Mouse (Mus musculus) olfactory bulb, adult 2 months (tissue): ENCODE data around the gene Slc1a6. TPM values are rescaled to one million over a fixed set of nuclear protein-coding genes. Genes with fewer than 3 reads are reported as not detected.

ENCODE experiments used
- H3K27ac ChIP-seq: fragments of 200-500 bp; 2 replicates; pipeline ENCODE4 v1.5.1; 2012; ENCODE audit warnings: low read depth, low read length; ENCODE audit not compliant: insufficient read depth
- H3K4me1 ChIP-seq: fragments of 200-500 bp; 2 replicates; pipeline ENCODE4 v1.6.1; 2012; ENCODE audit warnings: low read length; ENCODE audit not compliant: control insufficient read depth, insufficient read depth
- H3K4me3 ChIP-seq: fragments of 200-500 bp; 2 replicates; pipeline ENCODE4 v1.5.1; 2012; ENCODE audit warnings: mild to moderate bottlenecking, low read depth, low read length, moderate library complexity; ENCODE audit not compliant: insufficient read depth
- CTCF ChIP-seq: fragments of 200-500 bp; IDR thresholded peaks from 2 replicates; pipeline ENCODE4 v1.5.1; 2012; ENCODE audit warnings: low read depth, mild to moderate bottlenecking, low read length, moderate library complexity; ENCODE audit not compliant: insufficient read depth
- POLR2A ChIP-seq: fragments of 200-500 bp; IDR thresholded peaks from 2 replicates; pipeline ENCODE4 v1.6.1; 2012; ENCODE audit warnings: mild to moderate bottlenecking, low read depth, low read length, moderate library complexity; ENCODE audit not compliant: insufficient read depth
- WGBS: fragments of 180-500 bp; shearing (Covaris S2); methylation state at CpG from one replicate; pipeline ENCODE4 v1.1.7; 2018; 5-methylcytosine and 5-hydroxymethylcytosine counted together
- polyA plus RNA-seq: library from polyadenylated mRNA; stranded (reverse); fragments of >200 nt; gene quantifications from 2 replicates; pipeline ENCODE4 v1.2.4, GENCODE M21; 2012; ENCODE audit warnings: low replicate concordance; ENCODE audit not compliant: missing spikeins, insufficient read depth, insufficient read length

Slc1a6 gene
- polyA plus RNA-seq: not detected in 2 replicates

DNA sequence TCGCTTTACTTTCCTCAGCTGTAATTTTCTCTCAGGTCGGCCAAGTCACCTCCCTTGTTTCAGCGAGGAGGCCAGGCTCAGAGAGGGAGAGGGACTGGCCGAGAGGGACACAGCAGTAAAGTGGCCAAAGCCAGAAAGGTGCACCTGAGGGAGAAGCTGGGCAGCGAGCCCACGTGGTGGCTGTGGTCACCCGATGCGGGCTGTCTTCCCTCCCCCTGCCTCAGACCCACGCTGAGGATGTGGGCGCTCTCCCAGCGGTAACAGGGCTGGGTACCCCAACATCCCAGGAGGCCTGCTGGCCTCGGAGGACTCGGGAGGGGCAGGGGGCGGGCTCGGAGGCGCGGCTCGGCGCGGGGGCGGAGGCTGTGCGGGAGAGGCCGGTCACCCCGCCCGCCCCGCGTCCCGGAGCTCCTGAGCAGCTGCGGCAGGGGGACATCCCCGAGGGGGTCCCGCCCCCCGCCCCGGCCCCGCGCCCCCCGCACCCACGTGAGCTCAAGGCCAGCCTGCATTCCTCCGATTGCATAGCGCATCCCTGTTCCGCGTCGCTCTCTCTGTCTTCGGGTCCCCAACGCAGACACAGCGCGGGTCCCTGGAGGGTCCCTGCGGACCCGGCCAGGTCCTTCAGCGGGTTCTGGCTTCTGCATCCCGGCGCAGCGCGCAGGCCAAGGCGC is at the start of gene Slc1a6:
Gene Slc1a6, plus strand, starts transcription at position 516 of the 671 bp plus-strand sequence.
- WGBS: under 1% methylated on average over 52 of the region's 54 CpGs
- TF ChIP-seq POLR2A: no peak
- no peak for TF ChIP-seq CTCF
- Histone ChIP-seq H3K4me3 (peak within 1 kb of the TSS; percentile 60), H3K4me1 (peaks cover 7% of the 10 kb centered on the region), H3K27ac (peak within 1 kb of the TSS; percentile 50; the same call in 1 of the 2 replicates)

DNA sequence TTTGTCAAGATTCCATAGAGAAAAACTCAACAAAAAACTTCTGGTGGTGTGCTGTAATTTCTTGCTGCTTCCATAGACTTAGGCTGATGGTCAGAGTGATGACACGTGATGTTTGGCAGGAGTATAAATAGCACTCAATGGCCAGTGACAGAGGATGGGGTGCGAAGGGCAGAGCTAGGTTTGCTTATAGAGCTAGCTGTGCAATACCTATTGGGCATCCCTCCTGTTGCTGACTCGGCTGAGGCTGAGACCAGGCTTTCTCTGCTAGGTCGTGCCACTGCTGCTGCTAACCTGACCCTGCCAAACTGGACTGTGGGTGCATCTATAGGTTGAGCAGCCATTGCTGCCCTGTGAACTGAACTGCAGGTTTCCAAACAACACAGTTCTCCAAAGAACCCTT is 40.5 kb upstream of the Slc1a6 start:
- TF ChIP-seq CTCF: no peak
- TF ChIP-seq POLR2A: no peak
- 74% methylated on average over 4 of the region's 4 CpGs for WGBS
- Histone ChIP-seq H3K27ac (no peak overlapping the region), H3K4me3 (no peak overlapping the region), H3K4me1 (no peaks in the 10 kb centered on the region)

DNA sequence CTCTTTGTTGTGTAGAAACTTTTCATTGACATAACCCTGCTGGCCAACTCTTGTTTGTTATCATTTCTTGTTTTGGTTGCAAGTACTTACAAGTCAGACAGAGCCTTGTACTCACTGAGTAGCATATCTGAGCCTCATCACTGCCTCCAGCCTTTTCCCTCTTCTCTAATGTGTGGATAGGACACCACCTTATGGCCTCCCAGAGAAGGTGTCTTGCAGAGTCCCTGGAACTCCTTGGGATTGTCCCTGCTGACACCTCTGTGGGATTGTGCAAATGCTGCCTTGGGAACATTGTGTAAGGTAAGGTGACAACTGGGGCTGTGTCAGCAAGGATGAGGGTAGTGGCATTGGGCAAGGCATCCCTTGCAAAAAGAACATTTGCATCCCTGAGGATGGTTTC is 36.6 kb upstream of the Slc1a6 start:
- H3K4me3 ChIP-seq: no peak overlapping the region
- no peak overlapping the region for H3K27ac ChIP-seq
- peaks cover 16% of the 10 kb centered on the region for H3K4me1 ChIP-seq
- TF ChIP-seq POLR2A: no peak
- TF ChIP-seq CTCF: no peak

DNA sequence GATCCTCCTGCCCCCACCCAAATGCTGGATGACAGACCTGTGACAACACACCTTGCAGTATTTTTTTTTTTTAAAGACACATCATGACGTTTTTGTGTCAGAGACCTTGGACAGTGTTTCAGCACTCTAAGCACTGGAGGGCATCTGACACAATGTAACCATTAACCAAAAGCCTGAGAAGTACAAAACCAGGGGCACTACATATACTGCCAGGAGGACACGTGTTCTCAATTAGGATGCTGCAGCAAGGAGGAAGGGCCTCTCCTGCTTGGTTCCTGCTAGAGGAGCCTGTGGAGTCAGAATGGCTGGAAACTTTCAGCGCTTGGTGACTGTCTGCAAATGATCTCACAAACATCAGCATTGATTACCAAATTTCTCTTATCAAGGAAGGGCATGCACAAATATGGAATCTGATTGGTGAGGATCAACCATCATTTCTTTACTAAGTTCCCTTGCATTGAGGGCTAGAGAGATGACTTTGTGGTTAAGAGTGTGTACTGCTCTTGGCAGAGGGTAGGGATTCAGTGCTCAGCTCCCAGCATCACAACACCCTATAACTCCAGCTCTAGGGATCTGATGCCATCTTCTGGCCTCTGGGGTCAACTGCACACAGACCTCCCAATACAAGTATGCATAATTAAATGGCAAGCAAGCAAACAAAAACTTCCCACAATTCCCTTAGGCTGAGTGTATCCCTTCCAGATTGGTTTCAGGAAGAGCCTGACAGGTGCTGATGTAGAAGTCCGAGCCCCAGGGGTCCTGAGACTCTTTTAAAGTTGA is 34.7 kb upstream of the Slc1a6 start:
- TF ChIP-seq POLR2A (no peak), CTCF (no peak)
- H3K4me1 ChIP-seq: peaks cover 16% of the 10 kb centered on the region
- H3K27ac ChIP-seq: no peak overlapping the region
- WGBS: 54% methylated on average over 4 of the region's 4 CpGs
- H3K4me3 ChIP-seq: no peak overlapping the region

DNA sequence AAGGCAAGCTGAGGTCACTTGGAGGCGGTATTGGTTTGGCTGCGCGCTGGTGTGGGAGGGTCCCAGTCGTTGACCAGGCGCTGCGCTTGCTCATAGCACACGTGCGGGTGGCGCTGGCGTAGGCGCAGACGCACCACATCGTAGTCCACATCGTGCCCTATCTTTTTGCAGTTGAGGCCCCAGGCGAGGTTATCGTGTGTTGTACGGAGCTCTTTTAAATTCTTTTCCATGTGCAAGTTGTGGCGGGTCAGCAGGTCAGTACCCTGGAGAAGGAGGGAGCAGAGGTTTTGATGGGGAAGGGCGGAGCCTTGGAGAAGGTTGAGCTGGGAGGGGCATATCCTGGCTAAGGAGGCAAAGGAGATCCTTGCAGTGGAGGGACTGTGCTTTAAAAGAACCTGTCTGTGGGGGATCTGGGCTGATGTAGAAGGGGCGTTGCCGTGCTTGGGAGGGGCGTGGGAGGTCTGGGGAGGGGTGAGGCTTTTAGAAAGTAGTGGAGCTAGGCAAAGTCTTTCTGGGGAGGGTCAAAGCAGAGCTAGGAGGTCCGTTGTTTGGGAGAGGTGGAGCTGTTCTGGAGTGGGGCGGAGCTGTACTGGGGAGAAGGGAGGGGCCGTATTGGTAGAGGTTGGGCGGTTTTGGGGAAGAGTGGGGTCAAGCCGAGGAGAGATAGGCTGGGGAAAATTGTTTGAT is 33.1 kb upstream of the Slc1a6 start:
- Histone ChIP-seq H3K4me1 (peaks cover 18% of the 10 kb centered on the region), H3K4me3 (peak overlapping the region; percentile 53), H3K27ac (no peak overlapping the region)
- 3% methylated on average over 27 of the region's 27 CpGs for WGBS
- TF ChIP-seq CTCF: no peak
- no peak for TF ChIP-seq POLR2A

DNA sequence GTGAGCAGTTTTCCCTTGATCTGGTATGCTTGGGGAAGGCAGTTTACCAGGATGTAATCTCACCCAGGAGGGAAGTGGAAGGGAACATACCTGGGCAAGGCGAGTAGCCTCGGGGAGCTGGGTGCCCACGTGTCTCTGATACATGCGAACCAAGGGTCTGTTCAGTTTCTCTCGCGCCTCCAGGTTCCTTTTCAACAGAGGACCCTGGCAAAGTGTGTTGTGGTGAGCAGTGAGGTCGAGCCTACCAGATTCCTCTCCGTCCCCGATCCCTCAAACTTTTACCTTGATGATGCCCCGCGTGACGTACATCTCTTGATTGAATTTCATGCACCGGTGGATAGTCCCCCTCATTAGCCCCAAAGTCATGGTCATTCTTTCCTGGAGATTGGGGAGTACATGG is 32.1 kb upstream of the Slc1a6 start:
- Histone ChIP-seq H3K27ac (no peak overlapping the region), H3K4me1 (peaks cover 22% of the 10 kb centered on the region), H3K4me3 (no peak overlapping the region)
- TF ChIP-seq POLR2A (no peak), CTCF (no peak)
- 81% methylated on average over 13 of the region's 13 CpGs for WGBS

DNA sequence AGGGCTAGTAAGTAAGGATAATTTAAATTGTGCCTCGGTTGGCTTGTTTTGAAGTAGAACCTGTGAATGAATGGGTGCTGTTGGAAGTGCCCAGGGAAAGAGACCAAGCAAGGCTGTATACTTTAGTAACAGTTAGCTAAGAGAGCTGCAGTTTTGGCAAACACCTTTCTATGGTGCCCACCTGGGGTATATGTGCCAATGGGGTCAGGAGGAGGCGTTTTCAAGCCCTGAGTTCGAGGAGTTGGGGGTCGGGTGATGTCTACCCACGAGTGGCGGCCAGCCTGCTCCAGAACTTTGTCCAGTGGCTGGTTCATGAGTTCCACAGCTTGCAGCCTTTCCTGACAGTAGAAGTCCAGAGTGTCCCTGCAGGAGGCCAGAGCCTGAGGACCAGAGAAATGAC is 31.4 kb upstream of the Slc1a6 start:
- H3K4me3 ChIP-seq: no peak overlapping the region
- TF ChIP-seq CTCF: no peak
- no peak for TF ChIP-seq POLR2A
- no peak overlapping the region for H3K27ac ChIP-seq
- 92% methylated on average over 6 of the region's 6 CpGs for WGBS
- peaks cover 22% of the 10 kb centered on the region for H3K4me1 ChIP-seq

DNA sequence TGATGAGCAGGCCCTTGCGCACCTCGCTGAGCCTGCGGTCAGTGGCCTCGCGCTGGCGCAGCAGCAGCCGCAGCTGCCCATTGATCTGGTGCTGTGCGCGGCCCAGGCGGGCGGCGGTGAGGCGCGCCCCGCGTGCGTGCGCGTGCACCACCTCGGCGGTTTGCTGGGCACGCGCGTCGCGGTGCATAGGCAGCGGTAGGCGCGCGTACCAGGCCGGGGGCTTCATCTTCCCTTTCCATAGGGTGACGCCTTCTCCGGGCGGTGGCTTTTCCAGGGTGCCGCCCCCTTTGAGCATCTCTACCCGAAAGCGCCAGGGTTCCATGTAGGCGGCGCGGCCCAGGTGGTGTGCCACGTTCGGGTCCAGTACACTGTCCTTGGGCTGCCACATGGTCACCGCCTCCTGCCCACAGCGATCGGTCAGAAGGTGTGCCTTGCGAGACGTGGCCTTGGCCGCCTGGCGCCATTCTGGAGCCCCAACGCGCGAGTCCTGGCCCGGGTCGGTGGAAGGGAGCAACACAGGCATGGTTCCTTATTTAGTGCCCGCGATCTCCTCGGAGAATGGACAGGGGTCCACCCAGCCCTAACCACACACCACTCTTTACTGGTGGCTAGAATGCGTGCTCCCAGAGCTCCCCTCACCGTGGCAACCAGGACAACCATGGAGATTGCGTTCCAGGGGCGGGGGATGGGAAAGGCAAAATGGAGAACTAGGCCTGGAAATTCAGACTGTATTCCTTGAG is 27.7 kb upstream of the Slc1a6 start, which contains the start of gene Ccdc105:
Gene Ccdc105, minus strand, starts transcription at position 614 of the 740 bp plus-strand sequence.
- under 1% methylated on average over 61 of the region's 61 CpGs for WGBS
- Histone ChIP-seq H3K27ac (peak within 1 kb of the TSS; percentile 91), H3K4me1 (peaks cover 13% of the 10 kb centered on the region), H3K4me3 (peak within 1 kb of the TSS; percentile 61)
- TF ChIP-seq CTCF (no peak), POLR2A (peak; percentile 94)

DNA sequence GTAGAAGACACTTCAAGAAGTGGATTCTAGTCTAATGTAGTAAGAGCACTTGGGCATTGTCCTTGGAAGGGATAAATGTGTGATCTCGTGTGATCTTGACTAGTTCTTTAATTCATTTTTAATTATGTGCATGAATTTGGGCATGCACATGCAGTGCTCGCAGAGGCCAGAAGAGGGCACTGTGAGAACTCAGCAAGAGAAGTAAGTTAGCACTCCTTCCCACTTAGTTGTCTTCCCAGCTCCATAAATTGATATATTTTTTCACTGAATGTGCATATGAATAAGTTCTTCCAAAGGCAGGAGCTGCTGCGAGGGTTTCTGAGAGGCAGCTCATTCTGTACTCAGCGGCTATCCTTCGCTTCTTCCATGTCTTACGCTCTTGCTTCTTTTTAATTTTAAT is 24.3 kb upstream of the Slc1a6 start:
- peaks cover 6% of the 10 kb centered on the region; the same call in 1 of the 2 replicates for H3K4me1 ChIP-seq
- no peak overlapping the region for H3K27ac ChIP-seq
- 20% methylated on average over 6 of the region's 6 CpGs for WGBS
- no peak overlapping the region for H3K4me3 ChIP-seq
- TF ChIP-seq POLR2A (no peak), CTCF (no peak)
